Comparison of ENCODE assay signal across 8 mouse cellular contexts in the genomic region with DNA sequence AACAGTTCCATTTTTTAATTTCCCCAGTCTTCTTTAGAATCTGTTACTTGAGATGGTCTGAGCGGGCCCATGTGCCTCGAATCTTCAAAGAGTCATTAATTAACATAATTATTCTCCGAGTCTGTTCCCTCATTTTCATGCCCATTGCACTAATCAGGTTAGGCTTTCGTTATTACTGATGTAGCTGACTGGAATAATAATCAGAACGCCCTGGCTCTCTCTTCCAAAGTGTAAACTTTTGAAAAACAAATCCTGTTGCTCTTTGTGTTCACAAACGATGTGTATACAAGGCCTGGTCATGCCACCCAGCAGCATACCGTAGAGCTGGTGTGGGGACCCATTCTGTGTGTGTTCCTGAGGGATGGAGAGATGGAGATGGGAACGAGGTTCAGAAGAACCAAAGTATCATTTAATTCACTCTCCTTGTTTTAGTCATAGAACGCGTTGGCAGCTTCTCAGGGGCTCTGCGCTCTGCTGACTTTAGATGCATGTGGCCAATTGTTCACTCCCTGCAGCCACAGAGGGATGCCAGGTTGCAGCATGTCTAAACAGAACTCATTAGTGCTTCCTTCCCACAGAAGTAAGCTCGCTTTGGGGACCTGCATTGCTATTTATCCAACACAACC. TPM values are rescaled to one million over a fixed set of nuclear protein-coding genes. Genes with fewer than 3 reads are reported as not detected.
DNase-seq lines count a peak whose midpoint lies in the region; ATAC-seq lines count a peak whose summit lies in the region.
"Had no signal": no experiment of that assay in that cellular context is flagged by ENCODE, and none has a peak within 500 bp of the region (broad histone marks: within the 10 kb centered on the region; RNA-seq: fewer than 3 reads in every experiment).

No protein-coding gene starts in this region.

- no peaks in the 10 kb centered on the region; the same call in 1 of the 2 replicates for H3K9me3 ChIP-seq in forebrain, embryonic 10.5 days
- no peaks in the 10 kb centered on the region for H3K9me3 ChIP-seq in hindbrain, embryonic 16.5 days (ENCODE audit: control insufficient read depth, low read length)

- H3K27me3 ChIP-seq in forebrain, embryonic 10.5 days (ENCODE audit: poor library complexity, severe bottlenecking) = peaks cover 72% of the 10 kb centered on the region
- no peaks in the 10 kb centered on the region for H3K27me3 ChIP-seq in hindbrain, embryonic 16.5 days (replicated peaks; ENCODE audit: control insufficient read depth, insufficient read depth, low read length)

- no peak overlapping the region for H3K4me3 ChIP-seq in forebrain, embryonic 10.5 days
- no peak overlapping the region for H3K4me3 ChIP-seq in hindbrain, embryonic 16.5 days (ENCODE audit: low read length)

- no peaks in the 10 kb centered on the region for H3K36me3 ChIP-seq in forebrain, embryonic 10.5 days (replicated peaks)
- H3K36me3 ChIP-seq in hindbrain, embryonic 16.5 days (ENCODE audit: control insufficient read depth, insufficient read depth, low read length) = no peaks in the 10 kb centered on the region

- H3K9ac ChIP-seq in hindbrain, embryonic 16.5 days (ENCODE audit: low read depth, low read length) = no peak overlapping the region

- peak; percentile 8 for DNase-seq in ovary, postnatal 36 days (ENCODE audit: low spot score)
- no peak for DNase-seq in ovary, postnatal 10 days (ENCODE audit: low spot score)
- no peak for DNase-seq in forebrain, embryonic 10.5 days (ENCODE audit: extremely low spot score, low spot score)
- DNase-seq in right cerebral cortex, postnatal 4 days = peak; percentile 17
- no peak for DNase-seq in spleen, postnatal 14 days (ENCODE audit: low spot score in 2 of 2)
- no peak for DNase-seq in natural killer cell, adult 2 months (ENCODE audit: low spot score in 2 of 2)

- WGBS in forebrain, embryonic 10.5 days = 44% methylated on average over 12 of the region's 12 CpGs
- WGBS in hindbrain, embryonic 16.5 days = 24% methylated on average over 12 of the region's 12 CpGs

- ATAC-seq in hindbrain, embryonic 16.5 days = peak; percentile 91
- ATAC-seq: intestine, postnatal 0 days had no signal

- peak overlapping the region; percentile 20 for H3K4me2 ChIP-seq in hindbrain, embryonic 16.5 days (ENCODE audit: low read length)

- H3K27ac ChIP-seq in forebrain, embryonic 10.5 days = 0 out of 2 replicates have a peak overlapping the region, but pooled peaks have one; percentile 30
- peak overlapping the region; percentile 55 for H3K27ac ChIP-seq in hindbrain, embryonic 16.5 days (ENCODE audit: low read depth, low read length)

- peaks cover 19% of the 10 kb centered on the region for H3K4me1 ChIP-seq in forebrain, embryonic 10.5 days
- peaks cover 6% of the 10 kb centered on the region for H3K4me1 ChIP-seq in hindbrain, embryonic 16.5 days (ENCODE audit: control insufficient read depth, insufficient read depth, low read depth, low read length)

RNA-seq across cellular contexts. Expression of a gene that starts 31.4 kb away (rescaled TPM):
- polyA plus RNA-seq in forebrain, embryonic 10.5 days (2016; fragmentation: Nextera tagmentation; extraction: Ambion mirVana) = 23.2 and 23.4 TPM in 2 replicates
- 44.9 and 48.7 TPM in 2 replicates for polyA plus RNA-seq in hindbrain, embryonic 16.5 days (2015; fragmentation: Nextera tagmentation; extraction: Ambion mirVana)

RNA-seq across cellular contexts. Expression of a gene that starts 38.4 kb away (rescaled TPM):
- 4.0 and 4.2 TPM in 2 replicates for polyA plus RNA-seq in forebrain, embryonic 10.5 days (2016; fragmentation: Nextera tagmentation; extraction: Ambion mirVana)
- 5.2 and 5.6 TPM in 2 replicates for polyA plus RNA-seq in hindbrain, embryonic 16.5 days (2015; fragmentation: Nextera tagmentation; extraction: Ambion mirVana)

Comparison
In these comparisons a context has a peak if more than half of its experiments do, and no peak if none do; other contexts are left out.
1. DNase-seq: peak in ovary, postnatal 36 days (single experiment) and right cerebral cortex, postnatal 4 days (single experiment); none in ovary, postnatal 10 days (single experiment), forebrain, embryonic 10.5 days (single experiment), spleen, postnatal 14 days (0 of 2) and natural killer cell, adult 2 months (0 of 2).